Mouse (Mus musculus) cerebellum, adult 11 months (tissue): ENCODE results near the gene Hist1h2ap.
"Not testable (repeated sequence)": the region's sequence is repeated elsewhere in the genome, so short reads cannot be mapped to it uniquely, and the experiment has no call there.

ENCODE experiments used
- DNase-seq: peaks from one replicate; pipeline ENCODE4 v3.0.0; 2022

The Hist1h2ap gene

GRCm38 (mm10) chr13:21803058-21803457, 30.2 kb downstream of the Hist1h2ap start:
- not testable (repeated sequence) for DNase-seq

GRCm38 (mm10) chr13:21797163-21797562, 36.1 kb downstream of the Hist1h2ap start:
- DNase-seq = not testable (repeated sequence)

GRCm38 (mm10) chr13:21795584-21795983, 37.7 kb downstream of the Hist1h2ap start:
- DNase-seq = no peak

GRCm38 (mm10) chr13:21790601-21791283, 42.6 kb downstream of the Hist1h2ap start:
- DNase-seq = no peak

GRCm38 (mm10) chr13:21789925-21790324, 43.4 kb downstream of the Hist1h2ap start:
- no peak for DNase-seq

- DNase-seq = no peak
Observed at GRCm38 (mm10) chr13:21787760-21788593, 45.3 kb downstream of the Hist1h2ap start.

- DNase-seq = peak; percentile 86
Observed at GRCm38 (mm10) chr13:21786899-21787629, 46.2 kb downstream of the Hist1h2ap start, which contains the start of the genes Hist1h2an and Hist1h2bp. Gene Hist1h2an (minus strand): TSS chr13:21787218. Gene Hist1h2bp (plus strand): TSS chr13:21787461.

GRCm38 (mm10) chr13:21786189-21786898, 47.0 kb downstream of the Hist1h2ap start:
- DNase-seq = no peak

GRCm38 (mm10) chr13:21784311-21784710, 49.0 kb downstream of the Hist1h2ap start:
- DNase-seq = no peak

- DNase-seq = peak; percentile 20
Observed at GRCm38 (mm10) chr13:21783734-21784161, 49.6 kb downstream of the Hist1h2ap start.

GRCm38 (mm10) chr13:21783255-21783617, 50.1 kb downstream of the Hist1h2ap start, which contains the start of gene Hist1h3i:
Gene Hist1h3i (minus strand): TSS chr13:21783370.
- DNase-seq = peak; percentile 49
